Mouse (Mus musculus): ENCODE data around the gene Ralgapb.
A peak's percentile ranks its signal among the peaks of the same experiment; 100 is the strongest.
"Not testable (repeated sequence)": the region's sequence is repeated elsewhere in the genome, so short reads cannot be mapped to it uniquely, and the experiment has no call there.

Ralgapb gene

DNA sequence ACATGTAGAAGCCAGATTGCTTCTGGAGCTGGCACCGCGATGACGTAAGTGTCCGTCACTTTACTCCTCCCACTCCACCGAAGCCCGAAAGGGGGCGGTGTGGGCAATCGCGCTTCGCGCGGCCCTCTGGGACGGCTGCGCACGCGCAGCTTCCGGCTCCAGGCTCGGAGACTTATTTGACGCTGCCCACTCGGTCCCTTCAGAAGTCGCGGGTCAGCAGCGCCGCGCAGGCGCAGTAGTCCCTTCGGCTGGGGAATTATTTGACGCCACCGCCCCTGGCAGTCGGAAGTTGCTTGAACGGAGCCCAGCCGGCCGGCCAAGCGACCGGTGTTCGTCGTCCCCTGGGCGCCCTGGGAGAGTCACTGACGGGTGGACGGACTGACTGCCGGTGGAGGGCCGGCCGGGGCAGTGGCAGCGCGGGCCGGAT is at the start of gene Ralgapb:
Ralgapb (plus strand) TSS at position 254 of the 427 bp plus-strand sequence.
- DNase-seq (ENCODE audit: low spot score), result peak; percentile 99

DNA sequence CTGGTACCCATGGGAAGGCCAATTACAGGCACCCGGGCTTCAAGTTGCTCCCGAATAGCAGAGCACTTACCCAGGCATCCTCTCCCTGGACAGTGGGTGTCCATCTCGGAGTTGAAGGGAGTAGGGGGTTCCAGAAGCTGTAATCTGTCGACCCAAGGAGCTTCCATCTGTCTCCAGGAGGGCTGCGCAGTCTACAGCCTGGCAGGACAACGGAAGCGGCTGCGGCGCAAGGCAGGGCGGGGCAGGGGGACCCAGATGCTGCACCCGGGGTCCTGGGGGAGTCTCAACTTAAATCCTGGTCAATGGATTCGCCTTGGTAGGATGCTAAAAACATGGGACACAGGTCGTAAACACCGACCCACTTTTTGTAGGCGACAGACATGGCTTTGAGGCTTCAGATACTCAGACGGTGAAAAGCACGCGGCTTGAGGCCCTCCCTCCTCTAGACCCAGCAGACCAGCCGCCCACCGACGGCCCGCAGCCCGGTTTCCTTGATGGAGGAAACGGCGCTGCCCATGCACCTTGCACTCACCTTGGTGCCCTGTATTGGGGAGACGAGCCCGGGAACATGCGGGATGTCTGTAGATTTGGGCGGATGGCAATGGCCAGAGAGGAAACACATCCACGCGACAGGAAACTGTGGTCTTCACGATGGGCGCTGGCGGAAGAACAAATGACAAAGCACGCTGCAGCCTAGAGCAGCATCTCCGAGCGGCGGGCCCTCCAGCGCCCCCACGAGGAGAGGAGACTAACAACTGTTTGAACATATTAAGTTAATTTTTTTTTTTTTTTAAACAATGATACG is 48.6 kb upstream of the Ralgapb start:
- DNase-seq (ENCODE audit: low spot score), result peak; percentile 82

DNA sequence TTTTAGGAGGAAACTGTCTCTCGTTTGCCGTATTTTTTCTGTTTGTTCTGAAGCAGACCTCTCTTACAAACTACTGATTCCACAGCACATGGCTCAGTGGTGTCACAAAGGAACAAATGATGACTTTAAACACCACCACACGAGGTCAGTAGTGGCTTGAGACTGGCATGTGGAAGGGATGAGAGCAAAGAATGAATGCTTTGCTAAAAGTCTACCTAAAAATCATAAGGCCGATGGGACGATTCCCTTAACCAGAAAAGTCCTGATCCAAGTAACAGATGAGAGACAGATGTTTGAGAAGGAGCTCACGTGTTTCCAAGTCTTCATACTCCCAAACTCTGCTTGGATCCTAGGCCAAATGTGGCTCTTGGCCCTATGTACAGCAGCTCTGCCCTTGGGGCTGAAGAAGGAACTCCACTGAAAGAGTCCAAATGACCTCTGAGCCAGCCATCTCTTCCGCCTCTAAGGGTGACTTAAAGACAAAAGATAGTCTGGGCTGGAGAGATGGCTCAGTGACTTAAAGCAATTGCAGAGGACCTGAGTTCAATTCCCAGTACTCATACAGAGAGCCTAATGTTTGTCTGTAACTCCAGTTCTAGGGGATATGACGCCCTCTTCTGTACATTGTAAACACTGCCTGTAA is 47.8 kb upstream of the Ralgapb start:
- no peak for DNase-seq (ENCODE audit: low spot score)

DNA sequence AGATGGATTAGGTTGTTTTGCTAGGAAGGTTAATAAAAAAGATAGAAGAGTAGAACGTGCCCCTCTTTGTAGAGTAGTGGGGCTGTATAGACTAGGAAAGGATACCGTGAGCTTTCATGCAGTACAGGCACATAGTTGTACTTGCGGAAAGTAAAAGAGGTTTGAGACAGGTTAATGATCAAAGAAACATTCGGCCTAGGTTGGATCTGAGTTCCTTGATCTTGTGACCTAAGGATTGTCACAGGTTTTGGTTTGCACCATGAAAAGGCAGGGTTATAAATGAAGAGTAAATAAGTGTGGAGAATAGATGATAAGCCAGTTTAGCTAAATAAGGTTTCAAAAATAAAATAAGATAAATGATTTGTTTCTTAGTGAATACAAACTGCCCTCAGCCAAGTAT is 45.5 kb upstream of the Ralgapb start:
- DNase-seq (ENCODE audit: low spot score), result no peak

DNA sequence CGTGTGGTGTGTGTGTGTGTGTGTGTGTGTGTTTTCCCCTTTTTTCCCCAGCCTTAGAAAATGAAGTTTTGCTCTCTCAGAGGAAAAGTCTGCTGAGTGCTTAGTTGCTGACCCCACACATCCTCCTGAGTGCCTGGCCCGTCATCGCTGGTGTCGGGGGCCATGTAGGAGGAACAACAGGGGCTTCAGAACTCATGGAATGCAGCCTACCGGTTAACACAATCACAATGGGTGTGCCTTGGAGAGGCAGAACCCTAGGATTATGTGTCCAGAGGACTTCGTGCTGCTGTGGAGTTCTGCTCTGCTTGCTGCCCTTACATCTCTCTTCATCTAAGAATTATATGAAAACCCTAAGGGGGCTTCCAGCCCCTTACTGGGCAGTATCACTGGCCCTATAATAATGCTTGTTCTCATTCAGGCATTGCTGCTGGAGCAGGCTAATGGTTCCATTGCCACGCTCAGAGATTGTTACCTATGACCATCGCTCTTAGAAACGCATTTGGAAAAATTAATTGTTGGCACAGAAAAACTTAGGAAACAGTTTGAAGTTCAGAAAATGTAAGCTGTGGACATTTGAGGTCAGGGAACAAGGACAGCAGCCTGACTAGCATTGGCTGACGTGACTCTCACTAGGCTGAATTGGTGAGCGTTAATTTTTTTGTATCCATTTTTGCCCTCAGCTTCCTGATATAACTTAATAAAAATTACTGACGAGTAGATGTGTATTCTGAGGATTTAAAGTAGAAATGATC is 44.4 kb upstream of the Ralgapb start:
- DNase-seq (ENCODE audit: low spot score), result no peak

DNA sequence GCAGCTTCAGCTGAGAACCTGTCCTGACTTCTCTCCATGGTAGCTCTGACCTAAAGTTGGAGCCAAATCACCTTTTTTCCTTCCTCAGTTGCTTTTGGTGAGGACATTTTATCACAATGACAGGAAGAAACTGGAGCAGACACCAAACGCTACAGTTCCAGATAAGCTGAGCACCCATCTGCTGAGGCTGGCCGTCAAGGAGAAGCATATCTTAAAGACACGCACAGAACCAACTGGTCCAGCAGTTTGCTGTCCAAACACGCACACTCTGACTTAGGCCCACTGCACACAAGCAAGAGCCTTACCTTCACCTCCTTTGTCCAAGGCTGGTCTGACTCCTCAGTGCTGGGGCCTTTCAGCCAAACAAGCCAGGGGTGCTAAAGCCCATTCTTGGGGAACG is 42.0 kb upstream of the Ralgapb start:
- no peak for DNase-seq (ENCODE audit: low spot score)

DNA sequence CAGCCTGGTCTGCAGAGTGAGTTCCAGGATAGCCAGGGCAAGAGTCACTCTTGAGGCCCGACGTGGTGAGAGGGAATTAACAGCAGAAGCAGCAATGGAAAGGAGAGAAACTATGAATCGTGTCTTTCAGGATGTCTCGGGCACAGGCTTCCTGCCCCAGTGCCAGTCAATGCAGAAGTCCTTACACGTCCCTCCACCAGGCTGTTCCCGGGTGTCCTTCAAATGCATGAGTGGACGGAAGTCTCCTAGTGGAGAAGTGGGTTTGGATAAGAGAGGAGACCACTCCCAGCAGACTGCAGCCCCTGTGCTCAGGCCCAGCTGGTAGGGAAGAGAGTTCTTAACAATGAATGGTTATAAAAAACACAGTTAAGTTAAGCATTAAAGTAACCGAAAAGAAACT is 41.3 kb upstream of the Ralgapb start:
- DNase-seq (ENCODE audit: low spot score), result no peak

DNA sequence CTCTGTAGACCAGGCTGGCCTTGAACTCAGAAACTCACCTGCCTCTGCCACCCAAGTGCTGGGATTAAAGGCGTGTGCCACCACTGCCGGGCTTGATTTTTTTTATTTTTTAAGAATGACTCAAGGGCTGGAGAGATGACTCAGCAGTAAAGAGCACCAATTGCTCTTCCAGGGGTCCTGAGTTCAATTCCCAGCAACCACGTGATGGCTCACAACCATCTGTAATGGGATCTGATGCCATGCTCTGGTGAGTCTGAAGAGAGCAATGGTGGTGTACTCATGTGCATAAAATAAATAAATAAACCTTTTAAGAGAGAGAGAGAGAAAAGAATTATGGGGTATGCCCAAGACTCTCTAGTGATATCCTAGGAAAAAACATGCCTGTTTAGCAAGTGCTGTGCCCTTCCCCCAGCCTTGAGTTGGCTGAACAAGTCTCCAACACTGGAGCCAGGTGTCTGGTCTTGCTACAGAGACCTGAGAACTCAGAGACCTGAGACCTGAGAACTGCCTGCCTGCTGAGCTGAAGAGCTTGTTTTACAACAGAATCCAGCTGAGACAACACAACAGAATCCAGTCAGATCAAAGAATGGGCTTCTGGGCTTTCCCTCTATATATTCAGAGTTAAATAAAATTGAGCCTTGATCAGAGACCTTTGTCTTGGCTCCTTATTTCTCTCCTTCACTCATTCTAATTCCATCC is 40.0 kb upstream of the Ralgapb start:
- DNase-seq (ENCODE audit: low spot score), result no peak

DNA sequence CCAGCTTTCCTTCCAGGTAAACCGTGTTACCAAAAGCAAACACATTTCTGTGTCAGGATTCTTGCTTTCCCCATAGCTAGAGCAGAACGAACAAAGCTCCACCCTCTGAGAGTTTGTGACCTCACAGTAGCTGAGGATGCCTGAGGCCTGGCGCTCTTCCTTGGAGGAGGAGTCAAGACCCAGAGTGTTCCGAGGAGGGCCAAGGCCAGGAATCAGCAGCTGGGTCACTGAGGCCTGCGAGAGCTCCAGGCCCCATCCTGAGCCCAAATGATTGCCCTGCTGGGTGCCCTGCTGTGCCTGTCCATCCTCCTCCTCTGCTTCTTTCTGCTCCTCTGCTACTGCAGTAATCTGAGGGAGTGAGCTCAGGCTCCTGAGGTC is 39.5 kb upstream of the Ralgapb start:
- peak; percentile 44 for DNase-seq (ENCODE audit: low spot score)

DNA sequence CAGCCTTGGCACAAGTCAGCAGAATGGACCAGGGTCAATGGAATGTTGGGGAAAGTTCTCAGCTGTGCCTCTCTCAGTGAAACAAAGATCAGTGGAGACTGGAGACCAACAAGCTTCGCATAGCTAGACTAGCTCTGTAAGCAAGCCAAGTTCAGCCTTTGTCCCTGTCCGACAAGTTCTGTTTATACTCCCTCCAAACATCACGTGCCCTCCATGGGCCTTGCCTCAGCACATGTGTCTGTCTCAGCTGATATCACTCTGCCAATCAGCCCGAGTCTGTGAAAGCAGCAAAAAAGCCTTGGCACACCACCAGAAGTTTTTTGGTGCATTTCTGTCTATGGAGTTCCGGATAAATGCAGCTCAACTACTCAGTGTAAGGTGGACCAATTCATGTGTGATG is 36.6 kb upstream of the Ralgapb start:
- no peak for DNase-seq (ENCODE audit: low spot score)

DNA sequence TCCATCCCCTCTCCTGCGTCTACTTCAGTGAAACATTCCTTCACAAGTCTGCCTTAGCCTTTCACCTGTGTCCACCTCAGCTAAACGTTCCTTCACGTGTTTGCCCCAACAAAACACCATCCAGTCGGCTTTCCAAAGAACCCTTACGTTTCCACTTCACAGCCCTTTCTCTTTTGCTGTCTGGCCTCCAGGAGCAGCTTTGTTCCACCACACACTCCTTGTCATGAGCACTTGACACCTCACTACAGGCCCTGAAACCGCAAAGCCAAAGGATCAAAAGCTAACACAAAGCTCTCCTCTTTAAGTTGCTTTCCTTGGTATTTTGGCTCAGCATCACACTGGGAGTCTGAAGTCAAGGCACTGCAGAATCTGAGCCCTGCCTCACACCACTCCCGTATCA is 36.1 kb upstream of the Ralgapb start:
- DNase-seq (ENCODE audit: low spot score), result no peak

DNA sequence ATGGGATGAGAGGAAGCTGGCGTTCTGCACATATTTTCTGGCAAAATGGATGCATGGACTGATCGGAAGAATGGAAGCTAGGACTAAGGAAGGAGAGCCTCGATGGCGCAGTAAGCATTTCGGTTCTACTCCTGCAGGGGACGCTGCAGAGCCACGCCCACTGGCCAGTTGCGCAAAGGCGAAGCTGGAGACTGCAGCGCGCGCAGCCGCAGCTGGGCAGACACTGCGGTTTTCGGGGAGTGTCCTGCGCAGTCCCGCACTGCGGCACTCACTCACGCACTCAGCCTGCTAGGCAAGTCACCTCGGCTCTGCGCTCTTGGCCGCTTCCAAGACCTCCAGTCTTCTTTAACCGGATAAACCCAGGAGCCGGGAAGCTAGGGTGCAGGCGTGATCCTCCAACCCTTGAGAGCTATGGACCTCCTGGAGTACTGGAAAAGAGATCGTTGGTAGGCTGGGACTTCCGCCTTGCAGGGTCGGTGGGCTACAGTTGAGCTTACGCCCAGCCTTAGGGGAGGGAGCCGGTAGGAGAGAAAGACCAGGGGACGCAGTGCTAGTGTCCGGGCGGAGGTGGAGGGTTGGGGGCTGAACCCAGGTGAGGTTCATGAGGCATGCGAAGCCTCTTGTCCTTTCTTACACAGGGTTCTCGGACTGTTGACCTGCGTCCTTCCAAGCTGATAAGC is 34.1 kb upstream of the Ralgapb start, which contains the start of gene Snhg11:
Snhg11 (plus strand) TSS at position 196 of the 680 bp plus-strand sequence.
- peak; percentile 47 for DNase-seq (ENCODE audit: low spot score)

DNA sequence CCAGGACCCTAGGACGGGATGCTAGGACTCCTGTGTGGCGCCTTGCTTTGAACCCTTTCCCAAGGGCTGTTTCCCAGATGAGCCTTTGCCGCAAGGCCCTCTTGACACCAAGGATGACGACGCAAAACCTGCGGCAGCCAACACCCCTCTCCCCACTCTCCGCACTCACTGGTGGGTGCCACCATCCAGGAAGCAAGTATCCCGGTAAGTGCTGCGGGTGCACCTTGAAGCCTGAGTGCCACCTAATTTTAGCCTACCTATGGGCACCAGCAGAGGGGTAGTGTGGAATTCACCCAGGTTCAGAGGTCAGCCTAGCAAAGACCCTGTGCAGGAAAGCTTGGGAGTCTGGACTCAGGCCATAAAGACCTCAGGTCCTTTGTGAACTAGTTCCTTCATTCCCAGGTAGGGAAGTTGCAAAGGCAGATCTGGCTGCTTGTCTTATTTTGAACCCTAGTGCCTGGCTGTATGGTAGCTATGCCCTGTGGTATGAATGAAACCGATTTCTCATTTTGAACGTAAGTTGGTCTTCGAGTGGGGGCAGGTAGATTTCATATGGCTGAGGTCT is 33.4 kb upstream of the Ralgapb start:
- no peak for DNase-seq (ENCODE audit: low spot score)

DNA sequence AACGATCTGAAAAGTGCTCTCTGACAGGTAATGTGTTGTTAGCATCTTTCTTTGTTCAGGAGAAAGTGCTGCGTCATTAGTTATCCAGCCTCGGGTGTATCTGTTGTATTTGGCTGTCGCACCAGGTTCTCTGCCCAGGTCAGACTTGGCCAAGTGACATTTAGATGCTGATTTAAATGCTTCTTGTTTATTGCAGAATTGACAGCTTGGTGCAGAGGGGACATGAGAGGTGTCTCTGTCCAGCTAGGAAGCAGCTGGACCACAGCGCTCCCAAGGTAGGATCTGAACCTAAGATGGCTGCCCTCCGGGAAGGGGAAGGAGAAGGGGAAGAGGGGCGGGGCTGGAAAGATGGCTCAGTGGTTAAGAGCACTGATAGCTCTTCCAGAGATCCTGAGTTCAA is 32.9 kb upstream of the Ralgapb start:
- DNase-seq (ENCODE audit: low spot score), result no peak

DNA sequence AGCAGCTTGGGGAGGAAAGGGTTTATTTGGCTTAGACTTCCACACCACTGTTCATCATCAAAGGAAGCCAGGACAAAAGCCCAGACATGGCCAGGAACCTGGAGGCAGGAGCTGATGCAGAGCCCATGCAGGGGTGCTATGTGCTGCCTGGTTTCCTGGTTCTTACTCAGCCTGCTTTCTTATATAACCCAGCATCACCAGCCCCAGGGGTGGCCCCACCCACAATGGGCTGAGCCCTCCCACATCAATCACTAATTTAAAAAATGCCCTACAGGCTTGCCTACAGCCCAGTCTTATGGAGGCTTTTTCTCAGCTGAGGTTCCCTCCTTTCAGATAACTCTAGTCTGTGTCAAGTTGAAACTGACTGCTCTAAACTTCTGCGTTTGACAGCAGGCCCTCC is 31.8 kb upstream of the Ralgapb start:
- no peak for DNase-seq (ENCODE audit: low spot score)

DNA sequence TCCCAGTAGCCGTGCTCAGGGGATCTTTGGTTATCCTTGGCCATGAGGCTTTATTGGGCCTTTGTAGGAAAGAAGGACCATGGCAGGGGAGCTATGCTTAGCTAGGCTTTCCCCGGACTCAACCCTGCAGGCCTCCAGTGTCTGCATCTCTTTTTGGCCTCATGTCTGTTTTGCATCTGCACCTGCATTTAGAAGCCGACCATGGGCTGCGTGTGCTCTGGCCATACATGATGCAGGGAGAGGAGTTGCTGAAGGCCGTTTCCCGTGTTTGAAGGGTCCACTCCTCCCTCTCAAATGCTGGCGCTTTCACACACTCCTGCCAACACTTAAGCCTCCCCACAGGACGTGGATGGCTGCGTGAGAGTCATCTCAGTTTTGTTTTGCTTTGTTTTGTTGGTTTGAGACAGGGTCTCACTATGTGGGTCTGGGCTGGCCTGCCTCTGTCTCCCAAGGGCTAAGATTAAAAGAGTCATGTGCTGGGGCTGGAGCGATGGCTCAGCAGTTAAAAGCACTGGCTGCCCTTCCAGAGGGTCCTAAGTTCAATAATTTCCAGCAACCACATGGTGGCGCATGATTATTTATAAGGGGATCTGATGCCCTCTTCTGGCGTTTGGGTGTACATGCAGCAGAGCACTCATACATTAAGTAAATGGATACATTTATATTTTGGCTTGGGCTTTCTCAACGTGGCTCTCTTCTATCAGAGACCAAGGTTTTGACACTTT is 30.1 kb upstream of the Ralgapb start:
- DNase-seq (ENCODE audit: low spot score), result no peak

DNA sequence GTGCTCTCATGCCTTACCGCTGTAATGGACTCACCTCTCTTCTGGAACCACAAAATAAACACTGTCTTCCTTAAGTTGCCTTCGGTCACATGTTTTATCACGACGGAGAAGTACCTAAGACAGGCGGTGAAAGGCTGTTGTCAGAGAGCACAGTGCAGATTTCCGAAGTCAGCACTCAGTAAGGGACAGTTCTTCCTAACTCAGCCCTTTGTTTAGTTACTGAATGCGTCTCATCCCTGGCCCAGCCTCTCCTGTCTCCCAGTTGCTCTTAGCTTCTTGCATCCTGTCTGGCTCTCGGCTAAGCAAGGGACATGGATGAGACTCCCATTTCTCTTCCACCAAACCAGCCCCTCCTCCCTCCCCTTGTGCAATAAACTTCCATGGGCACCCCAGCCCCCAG is 23.6 kb upstream of the Ralgapb start:
- DNase-seq (ENCODE audit: low spot score), result no peak

DNA sequence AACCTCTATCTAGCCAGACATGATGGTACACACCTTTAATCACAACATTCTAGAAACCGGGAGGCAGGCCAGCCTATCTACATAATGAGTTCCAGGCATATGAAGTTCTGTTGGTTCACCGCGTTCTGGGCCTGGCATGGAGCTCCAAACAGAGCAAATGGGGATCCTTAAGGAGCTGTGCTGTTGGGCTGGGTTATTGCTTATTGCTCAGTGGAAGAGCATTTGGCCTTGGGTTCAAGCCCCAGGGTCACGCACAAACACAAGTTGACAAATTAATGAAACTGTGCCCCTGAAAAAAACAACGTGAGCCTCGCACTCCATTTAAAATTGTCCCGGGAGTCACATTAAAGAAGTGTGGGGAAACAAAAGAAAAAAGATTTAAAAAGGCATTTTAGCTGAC is 20.2 kb upstream of the Ralgapb start:
- DNase-seq (ENCODE audit: low spot score), result no peak

DNA sequence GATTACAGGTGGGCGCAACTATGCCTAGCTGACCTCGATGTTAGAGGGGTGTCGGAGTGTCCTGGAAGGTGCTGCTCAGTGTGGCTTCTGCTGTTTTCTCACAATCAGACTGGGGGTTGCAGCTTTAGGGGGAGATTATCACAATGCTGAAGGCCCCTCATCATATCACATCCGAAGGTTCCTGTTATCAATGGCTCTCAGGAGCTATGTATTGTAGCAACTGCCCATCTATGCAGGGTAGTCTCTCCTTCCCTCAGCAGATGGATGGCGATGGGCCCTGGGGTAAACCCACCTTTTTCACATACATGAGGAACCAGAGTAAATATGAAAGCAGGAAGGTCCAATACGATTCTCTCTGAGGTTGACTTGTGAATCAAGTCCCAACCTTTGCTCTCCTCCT is 13.3 kb upstream of the Ralgapb start:
- no peak for DNase-seq (ENCODE audit: low spot score)

DNA sequence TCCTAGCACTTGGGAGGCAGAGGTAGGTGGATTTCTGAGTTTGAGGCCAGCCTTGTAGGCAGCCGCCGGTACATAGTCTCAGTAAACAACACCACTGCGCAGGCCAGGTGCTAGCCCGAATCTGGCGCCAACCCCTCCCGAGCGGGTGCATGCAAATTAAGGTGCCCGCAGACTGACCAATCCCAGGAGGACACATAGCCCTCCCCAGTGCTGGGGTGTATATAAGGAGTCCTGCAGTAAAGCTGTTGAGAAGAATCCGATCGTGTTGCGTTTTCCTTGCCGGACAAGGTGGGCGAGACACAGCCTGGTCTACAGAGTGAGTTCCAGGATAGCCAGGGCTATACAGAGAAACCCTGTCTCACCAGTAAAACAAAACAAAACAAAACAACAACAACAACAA is 12.5 kb upstream of the Ralgapb start:
- not testable (repeated sequence) for DNase-seq (ENCODE audit: low spot score)

DNA sequence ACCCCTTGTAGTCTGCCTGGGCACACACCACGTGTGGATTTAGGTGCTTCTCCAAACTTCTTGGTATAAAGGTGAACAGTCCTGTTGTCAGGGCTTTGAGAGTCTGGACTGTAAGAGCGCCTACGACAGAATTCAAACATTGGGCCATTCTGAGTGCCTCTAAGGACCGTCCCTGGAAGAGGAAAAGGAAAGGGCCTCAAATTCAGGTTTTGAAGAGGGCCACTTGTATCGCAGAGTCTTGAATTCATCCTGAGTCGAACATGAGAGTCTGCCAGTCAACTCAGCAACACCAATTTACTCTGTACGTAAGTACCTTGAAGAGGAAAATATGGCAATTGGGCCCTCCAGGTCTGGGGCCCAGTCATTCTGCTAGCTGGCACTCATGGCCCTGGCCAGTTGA is 6.7 kb upstream of the Ralgapb start:
- no peak for DNase-seq (ENCODE audit: low spot score)
